Mouse (Mus musculus): ENCODE results near the gene Rbm25. TPM values are rescaled to one million over a fixed set of nuclear protein-coding genes. Genes with fewer than 3 reads are reported as not detected.

The Rbm25 gene
- polyA plus RNA-seq, 1 experiment from 2014 or later, result 223 TPM

DNA sequence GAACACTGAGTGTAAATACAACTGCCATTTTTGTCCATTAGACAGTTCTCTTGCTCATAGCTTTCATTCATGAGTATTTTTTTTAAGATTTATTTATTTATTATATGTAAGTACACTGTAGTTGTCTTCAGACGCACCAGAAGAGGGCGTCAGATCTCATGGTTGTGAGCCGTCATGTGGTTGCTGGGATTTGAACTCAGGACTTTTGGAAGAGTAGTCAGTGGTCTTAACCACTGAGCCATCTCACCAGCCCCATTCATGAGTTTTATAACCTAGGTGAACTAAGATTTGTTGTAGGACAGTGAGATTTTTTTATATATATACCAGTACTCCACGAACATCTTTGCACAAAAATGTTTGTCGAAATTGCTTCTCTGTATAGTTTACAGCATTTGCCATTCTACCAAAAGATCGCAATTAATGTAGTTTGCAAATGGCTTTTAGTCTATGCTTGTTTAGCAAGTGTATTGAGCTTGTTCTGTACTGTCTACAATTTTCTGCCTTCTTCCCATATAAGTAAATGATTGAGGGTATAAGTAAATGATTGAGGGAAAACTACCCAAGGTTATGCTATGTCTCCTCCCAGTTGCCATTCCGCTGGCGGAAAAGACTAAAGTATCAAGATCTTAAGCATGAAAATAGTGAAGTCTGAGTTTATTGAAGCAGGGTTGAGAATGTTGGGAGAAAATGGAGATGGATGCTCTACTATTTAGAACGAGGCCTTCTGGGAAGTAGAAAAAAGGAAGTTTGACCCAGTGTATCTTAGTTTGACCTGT, 55.7 kb downstream of the Rbm25 start:
- peak overlapping the region; percentile 97; the same call in 1 of the 2 replicates for H3K27ac ChIP-seq
- H3K36me3 ChIP-seq, result peaks cover 17% of the 10 kb centered on the region
- peaks cover 13% of the 10 kb centered on the region for H3K4me1 ChIP-seq
- no peaks in the 10 kb centered on the region for H3K9me3 ChIP-seq
- H3K4me3 ChIP-seq, result no peak overlapping the region
- no peak for DNase-seq (ENCODE audit: low spot score)
- WGBS, result 89% methylated on average over 9 of the region's 9 CpGs
- H3K27me3 ChIP-seq (ENCODE audit: insufficient read depth, poor library complexity, severe bottlenecking), result no peaks in the 10 kb centered on the region

DNA sequence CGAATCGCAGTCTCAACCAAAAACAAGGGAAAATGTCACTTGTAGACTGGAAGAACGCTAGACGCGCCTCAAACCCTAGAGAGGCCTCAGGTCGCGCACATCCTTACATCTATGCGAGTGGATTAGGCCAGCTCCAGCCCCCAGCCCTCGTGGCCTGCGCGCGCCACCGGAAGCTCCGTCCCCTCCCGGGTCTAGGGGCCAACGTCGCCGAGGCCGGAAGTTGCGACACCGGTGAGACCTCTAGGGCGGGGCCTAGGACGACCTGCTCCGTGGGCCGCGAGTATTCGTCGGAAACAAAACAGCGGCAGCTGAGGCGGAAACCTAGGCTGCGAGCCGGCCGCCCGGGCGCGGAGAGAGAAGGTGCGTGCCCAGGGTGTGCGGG, 56.9 kb downstream of the Rbm25 start, which contains the start of gene Psen1:
Psen1 (plus strand) TSS at position 219 of the 382 bp plus-strand sequence.
- Histone ChIP-seq H3K4me1 (peaks cover 20% of the 10 kb centered on the region), H3K27me3 (ENCODE audit: insufficient read depth, poor library complexity, severe bottlenecking) (no peaks in the 10 kb centered on the region), H3K9me3 (no peaks in the 10 kb centered on the region), H3K27ac (peak within 1 kb of the TSS; percentile 97), H3K36me3 (peaks cover 16% of the 10 kb centered on the region; the same call in 1 of the 2 replicates), H3K4me3 (peak within 1 kb of the TSS; percentile 87)
- DNase-seq (ENCODE audit: low spot score), result peak; percentile 98
- under 1% methylated on average over 38 of the region's 38 CpGs for WGBS

DNA sequence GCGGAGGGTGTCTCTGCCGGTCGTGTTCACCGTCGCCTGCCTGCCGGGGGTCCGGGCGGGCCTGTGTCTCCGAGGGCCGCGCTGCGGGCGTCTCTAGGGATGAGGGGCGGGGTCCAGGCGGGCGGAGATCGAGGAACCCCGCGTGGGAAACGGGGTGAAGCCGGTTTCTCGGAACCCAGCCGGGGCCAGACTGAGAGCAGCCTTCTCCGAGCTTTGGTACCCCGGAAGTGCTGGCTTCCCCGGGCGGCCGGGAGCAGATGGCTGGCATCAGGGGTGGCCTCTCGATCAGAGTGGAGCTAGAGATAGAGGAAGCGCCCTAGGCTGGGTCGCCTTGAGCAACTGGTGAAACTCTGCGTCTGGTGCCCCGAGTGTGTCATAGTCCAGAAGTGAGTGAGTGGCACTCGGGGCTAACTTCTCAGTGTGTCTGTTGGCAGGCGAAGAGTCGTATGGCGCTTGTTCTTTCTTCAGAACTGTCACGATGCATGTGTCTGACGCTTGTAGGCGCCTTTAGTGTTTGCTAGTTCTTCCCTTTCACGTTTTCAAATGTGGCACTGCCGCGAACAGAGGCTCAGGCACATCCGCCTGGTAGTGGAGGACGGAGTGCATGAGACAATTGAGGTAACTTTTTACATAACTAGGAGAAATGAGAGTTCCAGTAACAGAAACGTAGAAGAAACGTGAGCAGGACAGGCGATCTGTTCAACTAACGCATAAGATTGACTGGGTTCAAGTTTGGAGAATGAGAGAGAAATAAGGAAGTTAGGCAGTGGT, 57.5 kb downstream of the Rbm25 start:
- no peak for DNase-seq (ENCODE audit: low spot score)
- Histone ChIP-seq H3K27ac (peak overlapping the region; percentile 97), H3K36me3 (peaks cover 17% of the 10 kb centered on the region; the same call in 1 of the 2 replicates), H3K4me3 (peak overlapping the region; percentile 87), H3K9me3 (no peaks in the 10 kb centered on the region), H3K4me1 (peaks cover 20% of the 10 kb centered on the region), H3K27me3 (ENCODE audit: insufficient read depth, poor library complexity, severe bottlenecking) (no peaks in the 10 kb centered on the region)
- WGBS, result 1% methylated on average over 49 of the region's 49 CpGs

DNA sequence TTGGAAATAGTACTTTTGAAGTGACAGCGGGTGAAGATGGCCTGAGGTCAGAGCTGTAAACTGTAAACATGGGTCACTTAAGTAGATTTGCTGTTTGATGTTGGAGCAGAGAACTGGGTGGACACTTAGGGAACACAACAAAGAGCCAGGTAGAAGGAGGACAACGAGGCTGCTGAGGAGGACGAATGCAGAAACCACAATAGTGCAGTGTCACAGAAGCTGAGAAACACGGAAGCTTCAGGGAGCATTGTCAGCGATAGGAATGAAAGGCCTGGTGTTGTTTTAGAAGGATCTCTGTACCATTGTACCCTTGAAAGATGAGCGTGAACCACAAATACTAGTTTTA, 58.0 kb downstream of the Rbm25 start:
- Histone ChIP-seq H3K27me3 (ENCODE audit: insufficient read depth, poor library complexity, severe bottlenecking) (no peaks in the 10 kb centered on the region), H3K27ac (peak overlapping the region; percentile 97), H3K9me3 (no peaks in the 10 kb centered on the region), H3K4me1 (peaks cover 20% of the 10 kb centered on the region), H3K4me3 (peak overlapping the region; percentile 87), H3K36me3 (peaks cover 12% of the 10 kb centered on the region; the same call in 1 of the 2 replicates)
- DNase-seq (ENCODE audit: low spot score), result no peak
- WGBS, result 33% methylated on average over 6 of the region's 6 CpGs

DNA sequence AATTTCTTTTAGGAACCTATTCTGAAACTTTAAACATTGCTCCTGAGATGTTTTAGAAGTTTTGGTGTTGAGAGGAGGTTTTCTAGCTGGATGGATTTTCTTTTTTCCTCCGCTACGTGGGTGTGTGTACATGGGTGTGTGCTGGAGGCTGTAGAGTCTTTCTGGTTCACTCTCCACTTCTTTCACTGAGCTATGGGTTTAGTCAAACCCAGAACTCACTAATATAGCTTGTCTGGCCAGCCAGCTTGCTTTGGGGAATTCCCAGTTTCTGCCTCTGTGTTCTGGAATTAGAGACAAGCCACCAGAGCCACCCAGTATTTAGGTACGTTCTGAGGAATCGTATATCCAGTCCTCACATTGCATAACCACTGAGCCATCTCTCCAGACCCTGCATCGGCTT, 63.0 kb downstream of the Rbm25 start:
- peaks cover 12% of the 10 kb centered on the region; the same call in 1 of the 2 replicates for H3K36me3 ChIP-seq
- peaks cover 40% of the 10 kb centered on the region for H3K4me1 ChIP-seq
- DNase-seq (ENCODE audit: low spot score), result no peak
- H3K9me3 ChIP-seq, result no peaks in the 10 kb centered on the region
- no peak overlapping the region for H3K27ac ChIP-seq
- 91% methylated on average over 5 of the region's 5 CpGs for WGBS
- H3K27me3 ChIP-seq (ENCODE audit: insufficient read depth, poor library complexity, severe bottlenecking), result no peaks in the 10 kb centered on the region
- H3K4me3 ChIP-seq, result no peak overlapping the region

DNA sequence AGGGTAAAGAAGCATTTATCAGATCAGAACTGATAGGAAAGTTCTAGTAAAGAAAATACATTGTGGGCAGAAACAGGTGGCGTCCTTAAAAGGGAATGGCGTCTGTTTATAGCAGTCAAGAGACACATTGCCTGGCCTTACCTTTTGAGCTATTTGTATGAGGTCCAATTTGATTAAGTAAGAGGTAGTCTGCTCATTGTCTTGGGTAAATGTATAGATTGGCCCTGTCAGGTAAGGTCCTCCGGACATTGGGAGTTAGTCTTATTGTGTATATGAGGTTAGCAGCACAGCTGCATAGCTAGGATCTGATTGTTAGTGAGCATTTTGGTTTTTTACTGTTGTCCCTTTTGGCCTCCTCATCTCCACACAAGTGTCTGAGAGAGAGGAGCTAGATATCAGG, 63.6 kb downstream of the Rbm25 start:
- WGBS, result 92% methylated on average over 3 of the region's 3 CpGs
- peaks cover 35% of the 10 kb centered on the region for H3K4me1 ChIP-seq
- H3K9me3 ChIP-seq, result no peaks in the 10 kb centered on the region
- no peaks in the 10 kb centered on the region for H3K27me3 ChIP-seq (ENCODE audit: insufficient read depth, poor library complexity, severe bottlenecking)
- H3K36me3 ChIP-seq, result peaks cover 15% of the 10 kb centered on the region; the same call in 1 of the 2 replicates
- H3K27ac ChIP-seq, result no peak overlapping the region
- no peak overlapping the region for H3K4me3 ChIP-seq
- no peak for DNase-seq (ENCODE audit: low spot score)

DNA sequence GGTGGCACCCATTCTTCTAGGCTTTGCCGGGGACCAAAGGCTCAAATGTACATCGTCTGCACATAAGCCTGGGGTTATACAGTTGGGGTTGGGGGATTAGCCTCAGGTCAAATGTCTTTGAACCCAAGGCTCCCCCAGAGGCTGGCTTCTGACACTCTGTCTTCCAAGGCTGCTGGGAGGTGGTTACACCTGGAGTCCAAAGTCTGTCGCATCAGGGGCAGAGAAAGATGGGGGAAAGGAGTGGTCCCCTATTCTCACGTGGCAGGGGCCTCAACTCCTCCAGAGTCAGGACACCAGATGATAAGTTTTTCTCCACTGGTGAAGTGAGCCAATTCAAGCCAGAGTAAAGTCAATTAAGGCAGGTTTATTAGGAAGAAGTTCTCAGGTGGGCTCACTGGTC, 67.6 kb downstream of the Rbm25 start:
- no peak overlapping the region for H3K27ac ChIP-seq
- peaks cover 29% of the 10 kb centered on the region for H3K36me3 ChIP-seq
- no peaks in the 10 kb centered on the region for H3K9me3 ChIP-seq
- H3K4me1 ChIP-seq, result peaks cover 22% of the 10 kb centered on the region; the same call in 1 of the 2 replicates
- WGBS, result 89% methylated on average over 4 of the region's 4 CpGs
- no peaks in the 10 kb centered on the region for H3K27me3 ChIP-seq (ENCODE audit: insufficient read depth, poor library complexity, severe bottlenecking)
- no peak for DNase-seq (ENCODE audit: low spot score)
- no peak overlapping the region for H3K4me3 ChIP-seq

DNA sequence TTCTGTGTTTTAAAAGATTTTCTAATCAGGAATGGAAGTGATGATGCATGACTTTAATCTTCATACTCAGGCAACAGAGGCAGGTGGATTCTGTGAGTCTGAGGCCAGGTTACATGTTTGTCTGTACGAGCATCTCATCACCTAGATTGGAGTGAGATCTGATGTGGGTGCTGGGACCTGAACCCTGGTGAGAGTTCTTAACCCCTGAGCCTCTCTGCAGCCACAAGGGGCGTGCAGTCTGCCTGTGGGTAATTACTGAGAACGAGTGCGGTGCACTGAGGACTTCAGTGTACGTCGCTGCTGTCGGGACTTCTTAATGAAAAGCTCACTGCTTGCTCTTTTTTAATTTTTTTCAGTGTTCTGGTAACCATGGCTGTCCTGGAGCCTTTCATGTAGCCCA, 70.6 kb downstream of the Rbm25 start:
- 90% methylated on average over 7 of the region's 7 CpGs for WGBS
- no peak overlapping the region for H3K27ac ChIP-seq
- H3K27me3 ChIP-seq (ENCODE audit: insufficient read depth, poor library complexity, severe bottlenecking), result no peaks in the 10 kb centered on the region
- DNase-seq (ENCODE audit: low spot score), result peak; percentile 59
- H3K4me1 ChIP-seq, result 0 out of 2 replicates have a peak, but pooled peaks cover 6% of the 10 kb centered on the region
- H3K9me3 ChIP-seq, result no peaks in the 10 kb centered on the region
- no peak overlapping the region for H3K4me3 ChIP-seq
- H3K36me3 ChIP-seq, result peaks cover 39% of the 10 kb centered on the region

DNA sequence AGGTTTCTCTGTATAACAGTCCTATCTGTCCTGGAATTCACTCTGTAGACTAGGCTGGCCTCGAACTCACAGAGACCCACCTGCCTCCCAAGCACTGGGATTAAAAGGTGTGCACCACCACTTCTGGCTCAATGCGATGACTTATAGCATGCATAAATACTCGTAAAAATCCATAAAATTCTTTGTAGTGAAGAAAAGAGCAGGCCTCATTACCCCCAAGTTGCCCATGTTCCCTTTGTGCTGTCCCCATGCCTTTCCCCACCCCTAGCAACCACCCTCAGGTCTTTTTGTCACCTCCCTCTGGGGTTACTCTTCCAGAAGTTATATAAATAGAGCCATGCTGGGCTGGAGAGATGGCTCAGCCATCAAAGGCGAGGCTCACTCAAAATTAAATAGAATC, 71.8 kb downstream of the Rbm25 start:
- H3K27ac ChIP-seq, result no peak overlapping the region
- no peaks in the 10 kb centered on the region for H3K9me3 ChIP-seq
- H3K4me1 ChIP-seq, result 0 out of 2 replicates have a peak, but pooled peaks cover 6% of the 10 kb centered on the region
- H3K4me3 ChIP-seq, result no peak overlapping the region
- 85% methylated on average over 4 of the region's 4 CpGs for WGBS
- DNase-seq (ENCODE audit: low spot score), result no peak
- H3K36me3 ChIP-seq, result peaks cover 47% of the 10 kb centered on the region
- no peaks in the 10 kb centered on the region for H3K27me3 ChIP-seq (ENCODE audit: insufficient read depth, poor library complexity, severe bottlenecking)

DNA sequence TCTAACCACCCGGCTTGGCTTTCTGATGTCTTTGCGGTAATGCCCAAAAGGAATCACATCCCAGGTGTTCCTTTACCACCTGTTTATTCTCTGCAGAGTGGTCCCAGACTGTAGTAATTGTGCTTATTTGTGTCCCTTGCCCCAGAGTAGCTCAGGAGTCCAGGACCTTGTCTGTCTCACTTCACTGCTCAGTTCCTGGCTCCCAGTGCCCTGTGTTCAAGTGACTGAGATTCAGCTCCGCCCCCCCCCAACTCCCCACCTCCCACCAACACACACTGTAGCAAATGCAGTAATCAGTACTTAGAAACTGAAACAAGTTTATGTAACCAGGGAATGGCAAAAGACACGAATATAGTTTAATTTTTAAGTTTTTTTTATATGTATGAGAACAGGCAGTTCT, 75.9 kb downstream of the Rbm25 start:
- Histone ChIP-seq H3K4me3 (no peak overlapping the region), H3K27me3 (ENCODE audit: insufficient read depth, poor library complexity, severe bottlenecking) (no peaks in the 10 kb centered on the region), H3K4me1 (no peaks in the 10 kb centered on the region), H3K36me3 (peaks cover 43% of the 10 kb centered on the region), H3K9me3 (no peaks in the 10 kb centered on the region), H3K27ac (no peak overlapping the region)
- WGBS, result 92% methylated on average over 4 of the region's 4 CpGs
- DNase-seq (ENCODE audit: low spot score), result no peak

DNA sequence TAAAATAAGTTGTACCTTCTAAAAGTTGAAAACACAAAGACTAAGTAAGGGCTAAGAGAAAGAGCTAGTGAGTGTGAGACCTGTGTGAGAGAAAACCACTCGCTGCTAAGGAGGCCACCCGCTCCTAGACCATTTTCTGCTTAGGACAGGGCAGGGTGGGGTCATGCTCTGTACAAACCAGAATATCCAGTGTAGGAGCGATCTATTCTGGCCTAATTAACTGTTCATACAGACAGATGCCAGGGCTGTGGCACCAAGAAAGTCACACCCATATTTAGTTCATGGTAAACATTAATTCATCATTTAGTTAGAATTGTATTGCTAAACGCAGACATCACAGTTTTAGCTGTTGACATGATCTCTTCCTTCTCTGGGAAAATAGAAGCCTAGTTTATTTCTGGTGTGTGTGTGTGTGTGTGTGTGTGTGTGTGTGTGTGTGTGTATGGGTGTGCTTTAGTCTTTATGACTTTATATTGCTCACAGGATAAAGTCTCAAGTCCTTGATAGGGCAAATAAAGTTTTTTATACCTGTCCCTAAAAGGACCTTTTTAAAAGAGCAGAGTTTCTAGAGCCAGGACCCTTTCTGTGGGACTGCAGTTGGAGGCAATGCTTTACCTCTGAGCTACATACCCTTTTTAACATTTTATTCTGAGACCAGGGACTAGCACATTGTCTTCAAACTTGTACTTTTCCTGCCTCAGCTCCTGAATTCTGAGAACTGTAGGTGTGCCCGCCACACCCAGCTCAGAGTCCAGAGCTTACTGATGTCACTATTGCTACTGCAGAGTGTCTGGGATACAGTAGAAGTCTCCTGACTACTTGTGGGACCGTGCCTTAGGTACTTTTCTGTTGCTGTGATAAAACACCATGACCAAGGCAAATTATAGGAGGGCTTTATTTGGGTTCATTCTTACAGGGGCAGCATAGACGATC, 77.4 kb downstream of the Rbm25 start:
- Histone ChIP-seq H3K36me3 (peaks cover 45% of the 10 kb centered on the region), H3K27me3 (ENCODE audit: insufficient read depth, poor library complexity, severe bottlenecking) (no peaks in the 10 kb centered on the region), H3K27ac (no peak overlapping the region), H3K9me3 (no peaks in the 10 kb centered on the region), H3K4me3 (no peak overlapping the region), H3K4me1 (no peaks in the 10 kb centered on the region)
- no peak for DNase-seq (ENCODE audit: low spot score)
- 88% methylated on average over 7 of the region's 7 CpGs for WGBS

DNA sequence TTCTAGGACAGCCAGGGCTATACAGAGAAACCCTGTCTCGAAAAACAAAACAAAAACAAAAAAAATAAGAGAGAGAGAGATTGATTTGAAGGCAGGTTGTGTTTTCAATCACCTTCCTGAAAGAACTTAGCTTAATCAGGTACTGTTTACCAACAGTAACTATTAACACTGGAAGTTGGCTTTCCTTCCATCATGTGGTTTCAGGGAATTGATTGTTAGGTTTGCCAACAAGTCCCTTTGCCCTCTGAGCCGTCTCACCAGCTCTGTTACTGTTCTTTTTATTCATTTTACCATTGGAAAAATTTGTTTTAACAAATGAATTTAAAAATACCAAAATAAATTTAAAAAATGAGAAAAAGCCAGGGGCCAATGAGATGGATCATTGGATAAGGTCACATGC, 78.9 kb downstream of the Rbm25 start:
- WGBS, result 83% methylated on average over 2 of the region's 2 CpGs
- DNase-seq (ENCODE audit: low spot score), result no peak
- Histone ChIP-seq H3K9me3 (no peaks in the 10 kb centered on the region), H3K27ac (no peak overlapping the region), H3K4me3 (no peak overlapping the region), H3K4me1 (no peaks in the 10 kb centered on the region), H3K27me3 (ENCODE audit: insufficient read depth, poor library complexity, severe bottlenecking) (no peaks in the 10 kb centered on the region), H3K36me3 (peaks cover 50% of the 10 kb centered on the region)
